Mouse (Mus musculus) megakaryocyte, embryonic 14.5 days (primary cell): ENCODE results near the gene Hipk2.

Source experiments
- FLI1 ChIP-seq: IDR thresholded peaks from 2 replicates; pipeline ENCODE4 v1.6.1; 2012; ENCODE audit warnings: low read length, inconsistent platforms, mixed read lengths
- GATA1 ChIP-seq: IDR thresholded peaks from 3 replicates; pipeline ENCODE4 v1.6.1; 2012; ENCODE audit warnings: mixed read lengths, low read length, inconsistent platforms, borderline replicate concordance

DNA sequence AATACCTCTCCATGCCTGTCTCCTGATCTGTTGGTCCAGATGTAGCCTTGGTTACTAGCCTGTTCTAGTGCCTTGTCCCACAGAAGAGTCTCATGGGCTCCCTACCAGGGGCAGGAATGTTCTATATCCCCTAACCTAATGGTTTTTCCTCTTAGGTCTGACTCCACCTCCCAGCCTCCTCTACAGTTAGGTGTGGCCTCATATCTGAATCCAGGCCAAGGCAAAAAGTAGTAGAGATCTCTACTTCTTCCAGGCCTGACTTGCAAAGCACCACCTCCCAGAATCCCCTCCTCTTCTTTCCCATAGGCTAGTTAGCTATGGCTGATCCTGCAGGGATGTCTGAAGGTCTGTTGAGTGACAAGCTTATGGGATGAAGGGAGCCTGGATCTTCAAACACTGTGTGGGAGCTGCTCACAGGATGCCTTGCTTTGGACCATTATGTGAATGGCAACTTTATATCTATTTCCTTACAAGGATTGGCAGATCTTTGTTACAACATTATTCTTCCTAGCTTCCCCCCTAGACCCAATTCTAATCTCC is 36.2 kb upstream of the Hipk2 start:
- TF ChIP-seq GATA1 (no peak), FLI1 (no peak)
